Mouse (Mus musculus) embryonic fibroblast, embryonic 13.5 days (primary cell): Measurements from ENCODE around the gene Actg1. TPM values are rescaled to one million over a fixed set of nuclear protein-coding genes. Genes with fewer than 3 reads are reported as not detected.

Experiments used
- H3K27ac ChIP-seq: 2 replicates; pipeline ENCODE4 v1.5.1; 2012; ENCODE audit warnings: low read length, control low read depth, inconsistent platforms; ENCODE audit not compliant: insufficient read depth
- H3K4me1 ChIP-seq: 2 replicates; pipeline ENCODE4 v1.6.1; 2011; ENCODE audit warnings: low read length; ENCODE audit not compliant: control insufficient read depth, insufficient read depth
- H3K4me3 ChIP-seq: 2 replicates; pipeline ENCODE4 v1.5.1; 2011; ENCODE audit warnings: mild to moderate bottlenecking, control low read depth, low read length; ENCODE audit not compliant: insufficient read depth
- CTCF ChIP-seq: IDR thresholded peaks from 2 replicates; pipeline ENCODE4 v1.5.1; 2011; ENCODE audit warnings: mild to moderate bottlenecking, control low read depth, low read length, moderate library complexity, borderline replicate concordance; ENCODE audit not compliant: insufficient read depth
- POLR2A ChIP-seq: IDR thresholded peaks from 2 replicates; pipeline ENCODE4 v1.6.1; 2011; ENCODE audit warnings: low read depth, mild to moderate bottlenecking, control low read depth, low read length, moderate library complexity
- polyA plus RNA-seq: library from polyadenylated mRNA; stranded (reverse); fragments of >200 nt; gene quantifications from 2 replicates; pipeline ENCODE4 v1.2.4, GENCODE M21; 2011; ENCODE audit warnings: low read depth; ENCODE audit not compliant: missing spikeins, insufficient read length

The Actg1 gene
- polyA plus RNA-seq, 1 experiment = 5,586 TPM

- no peak overlapping the region for H3K27ac ChIP-seq
- no peak overlapping the region for H3K4me3 ChIP-seq
- H3K4me1 ChIP-seq = no peaks in the 10 kb centered on the region
- no peak for TF ChIP-seq CTCF
- TF ChIP-seq POLR2A = no peak
Observed at GRCm38 (mm10) chr11:120338786-120339185, 9.6 kb downstream of the Actg1 start.

GRCm38 (mm10) chr11:120337447-120337846 lies 10.9 kb downstream of the Actg1 start:
- Histone ChIP-seq H3K27ac (no peak overlapping the region), H3K4me1 (no peaks in the 10 kb centered on the region), H3K4me3 (no peak overlapping the region)
- no peak for TF ChIP-seq POLR2A
- no peak for TF ChIP-seq CTCF

GRCm38 (mm10) chr11:120335431-120336021 lies 12.8 kb downstream of the Actg1 start:
- no peaks in the 10 kb centered on the region for H3K4me1 ChIP-seq
- TF ChIP-seq CTCF (no peak), POLR2A (no peak)
- H3K4me3 ChIP-seq = no peak overlapping the region

GRCm38 (mm10) chr11:120320156-120320555 lies 28.2 kb downstream of the Actg1 start:
- no peak overlapping the region for H3K27ac ChIP-seq
- TF ChIP-seq POLR2A (no peak), CTCF (no peak)
- H3K4me3 ChIP-seq = no peak overlapping the region
- H3K4me1 ChIP-seq = peaks cover 3% of the 10 kb centered on the region; the same call in 1 of the 2 replicates

More at GRCm38 (mm10) chr11:120335431-120336021, 12.8 kb downstream of the Actg1 start:
- H3K27ac ChIP-seq = no peak overlapping the region

- Histone ChIP-seq H3K27ac (no peak overlapping the region), H3K4me3 (no peak overlapping the region), H3K4me1 (peaks cover 3% of the 10 kb centered on the region; the same call in 1 of the 2 replicates)
- TF ChIP-seq CTCF = no peak
- no peak for TF ChIP-seq POLR2A
Observed at GRCm38 (mm10) chr11:120319310-120319709, 29.0 kb downstream of the Actg1 start.

GRCm38 (mm10) chr11:120317456-120317855 lies 30.9 kb downstream of the Actg1 start:
- TF ChIP-seq POLR2A (no peak), CTCF (no peak)
- Histone ChIP-seq H3K4me1 (peaks cover 3% of the 10 kb centered on the region; the same call in 1 of the 2 replicates), H3K4me3 (no peak overlapping the region), H3K27ac (no peak overlapping the region)

GRCm38 (mm10) chr11:120316690-120317254 lies 31.6 kb downstream of the Actg1 start:
- Histone ChIP-seq H3K4me3 (peak overlapping the region; percentile 53), H3K4me1 (peaks cover 3% of the 10 kb centered on the region; the same call in 1 of the 2 replicates), H3K27ac (peak overlapping the region; percentile 83)
- TF ChIP-seq POLR2A (peak; percentile 50; the same call in 1 of the 2 replicates), CTCF (no peak)

GRCm38 (mm10) chr11:120315832-120316689 lies 32.3 kb downstream of the Actg1 start:
- H3K4me3 ChIP-seq = peak overlapping the region; percentile 53
- TF ChIP-seq POLR2A = peak; percentile 98
- no peak for TF ChIP-seq CTCF
- peaks cover 3% of the 10 kb centered on the region; the same call in 1 of the 2 replicates for H3K4me1 ChIP-seq
- H3K27ac ChIP-seq = peak overlapping the region; percentile 88

GRCm38 (mm10) chr11:120315416-120315761 lies 33.0 kb downstream of the Actg1 start:
- Histone ChIP-seq H3K4me1 (peaks cover 3% of the 10 kb centered on the region; the same call in 1 of the 2 replicates), H3K27ac (peak overlapping the region; percentile 88), H3K4me3 (no peak overlapping the region)
- TF ChIP-seq POLR2A = no peak
- no peak for TF ChIP-seq CTCF

- no peak overlapping the region for H3K4me3 ChIP-seq
Observed at GRCm38 (mm10) chr11:120314721-120315415, 33.5 kb downstream of the Actg1 start.

More at GRCm38 (mm10) chr11:120314721-120315415, 33.5 kb downstream of the Actg1 start:
- TF ChIP-seq CTCF = no peak
- TF ChIP-seq POLR2A = no peak; the same call in 1 of the 2 replicates
- Histone ChIP-seq H3K27ac (peak overlapping the region; percentile 88; the same call in 1 of the 2 replicates), H3K4me1 (peaks cover 3% of the 10 kb centered on the region; the same call in 1 of the 2 replicates)
